Mouse (Mus musculus): ENCODE data around the gene B020031M17Rik.
"Not testable (repeated sequence)": the region's sequence is repeated elsewhere in the genome, so short reads cannot be mapped to it uniquely, and the experiment has no call there.

GRCm38 (mm10) chr13:119962856-119963255 lies 12.2 kb upstream of the B020031M17Rik start:
- TF ChIP-seq CTCF (IDR thresholded peaks at IDR 0.05; ENCODE audit: extremely low read depth, insufficient read depth, insufficient read length, insufficient replicate concordance); POLR2A (IDR thresholded peaks at IDR 0.05; ENCODE audit: low read depth, low read length): not testable (repeated sequence)

Measured in spleen, adult 2 months (tissue).